Mouse (Mus musculus): ENCODE measurements at regions not wholly inside any gene's neighbourhood (a gene's known extent, or its start where the extent isn't known, plus 50 kb on each side); places are given as distances from the start of the nearest gene placed in this dataset.
A peak's percentile ranks its signal among the peaks of the same experiment; 100 is the strongest.

DNA sequence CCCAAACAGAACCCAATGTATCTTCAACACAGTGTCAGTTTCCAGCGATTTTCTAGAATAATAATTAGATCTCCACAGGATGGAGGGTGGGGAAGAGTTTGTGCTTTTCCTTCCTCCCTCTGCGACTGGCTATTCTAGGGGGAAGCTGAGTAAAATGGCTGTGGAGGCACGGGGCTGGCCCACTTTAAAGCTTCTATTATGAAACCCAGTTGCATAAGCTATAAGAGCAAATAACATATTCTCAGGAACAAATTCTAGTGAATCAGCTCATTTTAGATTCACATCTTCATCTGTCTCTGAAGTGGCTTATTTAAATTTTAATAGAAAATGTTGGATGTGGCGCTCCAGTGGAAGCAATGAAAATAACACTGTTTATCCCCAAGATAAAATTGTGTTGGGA is 102.6 kb upstream of the Cpeb2 start:
- 0 out of 2 replicates have a peak, but pooled peaks have one; percentile 9 for TF ChIP-seq CTCF (IDR thresholded peaks at IDR 0.05)
- H3K4me1 ChIP-seq (ENCODE audit: insufficient read depth, low read length) = no peaks in the 10 kb centered on the region
- no peaks in the 10 kb centered on the region for H3K36me3 ChIP-seq (ENCODE audit: insufficient read depth, low read length)
- H3K4me2 ChIP-seq (ENCODE audit: low read depth, low read length, poor library complexity, severe bottlenecking) = no peak overlapping the region
- no peak overlapping the region for H3K9ac ChIP-seq (replicated peaks; ENCODE audit: low read length, poor library complexity, severe bottlenecking)
- 53% methylated on average over 4 of the region's 4 CpGs for WGBS
- DNase-seq (ENCODE audit: low spot score) (no peak), ATAC-seq (ENCODE audit: low FRiP score) (no peak)
- no peaks in the 10 kb centered on the region for H3K27me3 ChIP-seq (ENCODE audit: insufficient read depth, low read length)
- H3K9me3 ChIP-seq (ENCODE audit: low read length) = no peaks in the 10 kb centered on the region
- no peak overlapping the region for H3K27ac ChIP-seq (ENCODE audit: low read depth, low read length)
- H3K4me3 ChIP-seq (ENCODE audit: low read depth, low read length) = no peak overlapping the region

DNA sequence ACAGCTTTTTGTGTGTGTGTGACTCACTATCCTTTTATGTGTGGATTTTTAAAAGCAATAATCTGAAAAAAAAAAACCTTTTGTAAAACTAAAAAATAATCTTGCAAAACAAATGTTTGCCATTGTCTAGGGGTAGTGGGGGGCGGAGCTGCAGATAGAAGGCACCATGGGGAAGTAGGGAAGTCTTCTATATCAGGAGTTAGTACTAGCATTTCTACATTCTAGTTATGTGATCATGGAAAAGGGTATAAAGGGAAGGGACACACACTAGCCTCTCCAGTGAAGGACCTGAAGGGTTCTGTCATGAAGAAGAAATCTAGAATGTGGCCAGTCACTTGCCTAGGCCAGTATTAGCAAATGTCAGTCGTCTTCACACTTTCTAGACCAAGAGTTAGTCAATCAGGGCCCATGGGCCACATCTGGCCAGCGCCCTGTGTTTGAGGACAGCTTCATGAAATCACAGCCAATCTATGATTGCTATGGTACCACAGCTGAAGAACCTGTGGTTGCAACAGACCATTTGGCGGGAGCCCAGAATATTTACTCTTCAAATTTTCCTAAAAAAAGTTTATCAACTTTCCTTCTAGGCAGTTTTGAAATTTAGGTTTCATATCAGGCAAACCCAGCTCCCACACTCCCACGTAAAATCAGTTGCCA is 101.9 kb upstream of the Cpeb2 start:
- DNase-seq (ENCODE audit: low spot score) = no peak
- no peak overlapping the region for H3K4me3 ChIP-seq (ENCODE audit: low read depth, low read length)
- no peak overlapping the region for H3K4me2 ChIP-seq (ENCODE audit: low read depth, low read length, poor library complexity, severe bottlenecking)
- no peak for TF ChIP-seq CTCF (IDR thresholded peaks at IDR 0.05)
- H3K27me3 ChIP-seq (ENCODE audit: insufficient read depth, low read length) = no peaks in the 10 kb centered on the region
- no peaks in the 10 kb centered on the region for H3K4me1 ChIP-seq (ENCODE audit: insufficient read depth, low read length)
- ATAC-seq (ENCODE audit: low FRiP score) = no peak
- no peak overlapping the region for H3K9ac ChIP-seq (replicated peaks; ENCODE audit: low read length, poor library complexity, severe bottlenecking)
- H3K27ac ChIP-seq (ENCODE audit: low read depth, low read length) = no peak overlapping the region
- WGBS = 95% methylated on average over 5 of the region's 5 CpGs
- no peaks in the 10 kb centered on the region for H3K36me3 ChIP-seq (ENCODE audit: insufficient read depth, low read length)
- no peaks in the 10 kb centered on the region for H3K9me3 ChIP-seq (ENCODE audit: low read length)

DNA sequence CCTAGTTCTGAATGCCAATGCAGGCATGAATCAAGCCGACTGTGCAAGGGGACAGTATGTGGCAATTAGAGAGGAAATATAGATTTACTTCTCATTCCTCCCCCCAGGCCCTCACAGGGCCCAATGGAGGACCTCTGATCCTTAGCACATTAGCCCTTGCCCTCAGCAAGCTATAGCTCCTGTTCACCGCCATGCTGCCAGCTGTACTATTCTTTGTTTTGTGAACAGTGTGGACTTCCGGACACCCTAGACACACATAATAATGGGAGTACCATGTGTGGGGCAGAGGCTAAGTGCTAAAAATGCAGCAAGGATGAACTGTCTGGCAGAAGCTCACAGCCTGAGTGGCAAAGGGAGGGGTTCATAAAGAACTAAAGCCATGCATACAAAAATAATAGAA is 99.3 kb upstream of the Cpeb2 start:
- no peaks in the 10 kb centered on the region for H3K4me1 ChIP-seq (ENCODE audit: insufficient read depth, low read length)
- no peaks in the 10 kb centered on the region for H3K27me3 ChIP-seq (ENCODE audit: insufficient read depth, low read length)
- DNase-seq (ENCODE audit: low spot score) (no peak), ATAC-seq (ENCODE audit: low FRiP score) (no peak)
- no peak overlapping the region for H3K9ac ChIP-seq (replicated peaks; ENCODE audit: low read length, poor library complexity, severe bottlenecking)
- H3K4me3 ChIP-seq (ENCODE audit: low read depth, low read length) = no peak overlapping the region
- no peaks in the 10 kb centered on the region for H3K9me3 ChIP-seq (ENCODE audit: low read length)
- WGBS = 80% methylated on average over 3 of the region's 3 CpGs
- no peaks in the 10 kb centered on the region for H3K36me3 ChIP-seq (ENCODE audit: insufficient read depth, low read length)
- H3K27ac ChIP-seq (ENCODE audit: low read depth, low read length) = no peak overlapping the region
- TF ChIP-seq CTCF (IDR thresholded peaks at IDR 0.05) = no peak
- no peak overlapping the region for H3K4me2 ChIP-seq (ENCODE audit: low read depth, low read length, poor library complexity, severe bottlenecking)

DNA sequence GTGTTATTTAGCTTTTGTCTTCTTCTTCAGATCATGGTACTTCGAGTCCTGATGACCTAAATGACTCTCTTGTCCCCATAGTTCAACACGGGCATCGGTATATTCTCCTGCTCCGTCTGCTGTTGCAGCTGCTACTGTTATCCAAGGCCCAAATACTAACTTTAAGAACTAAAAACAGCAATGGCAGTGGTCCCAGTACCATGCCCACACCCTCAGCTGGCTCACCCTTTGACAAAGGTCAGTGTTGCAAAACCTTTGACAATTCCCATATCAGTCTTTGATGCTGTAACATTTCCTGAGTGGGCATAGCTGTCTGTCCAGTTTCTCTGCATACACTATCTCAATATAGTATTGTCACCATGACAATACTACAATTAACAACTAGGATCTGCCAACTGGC is 96.8 kb upstream of the Cpeb2 start:
- no peak for TF ChIP-seq CTCF (IDR thresholded peaks at IDR 0.05)
- no peaks in the 10 kb centered on the region for H3K36me3 ChIP-seq (ENCODE audit: insufficient read depth, low read length)
- no peak overlapping the region for H3K4me3 ChIP-seq (ENCODE audit: low read depth, low read length)
- H3K4me2 ChIP-seq (ENCODE audit: low read depth, low read length, poor library complexity, severe bottlenecking) = no peak overlapping the region
- no peaks in the 10 kb centered on the region for H3K9me3 ChIP-seq (ENCODE audit: low read length)
- ATAC-seq (ENCODE audit: low FRiP score) (no peak), DNase-seq (ENCODE audit: low spot score) (no peak)
- no peaks in the 10 kb centered on the region for H3K4me1 ChIP-seq (ENCODE audit: insufficient read depth, low read length)
- no peak overlapping the region for H3K27ac ChIP-seq (ENCODE audit: low read depth, low read length)
- WGBS = 90% methylated on average over 4 of the region's 4 CpGs
- H3K27me3 ChIP-seq (ENCODE audit: insufficient read depth, low read length) = no peaks in the 10 kb centered on the region
- H3K9ac ChIP-seq (replicated peaks; ENCODE audit: low read length, poor library complexity, severe bottlenecking) = no peak overlapping the region

DNA sequence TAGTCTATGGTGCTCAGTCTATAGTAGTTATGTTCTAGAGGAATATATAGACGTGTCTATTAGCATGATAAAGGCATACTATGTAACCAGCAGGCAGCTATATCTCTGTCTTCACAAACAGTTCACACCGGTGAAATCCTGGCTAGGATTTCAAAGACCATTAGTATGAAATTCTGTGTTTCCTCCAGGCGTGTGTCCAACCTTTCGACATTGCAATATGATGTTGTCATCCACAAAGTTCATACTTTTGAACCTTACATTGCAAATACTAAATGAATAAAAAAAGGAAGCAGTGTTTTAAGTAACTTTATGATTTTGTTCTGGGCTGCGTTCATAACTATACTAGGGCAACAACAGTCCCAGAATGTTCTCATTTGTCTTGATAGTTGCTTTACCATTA is 95.2 kb upstream of the Cpeb2 start:
- no peak overlapping the region for H3K4me3 ChIP-seq (ENCODE audit: low read depth, low read length)
- H3K9me3 ChIP-seq (ENCODE audit: low read length) = no peaks in the 10 kb centered on the region
- no peak overlapping the region for H3K9ac ChIP-seq (replicated peaks; ENCODE audit: low read length, poor library complexity, severe bottlenecking)
- DNase-seq (ENCODE audit: low spot score) = no peak
- H3K27me3 ChIP-seq (ENCODE audit: insufficient read depth, low read length) = no peaks in the 10 kb centered on the region
- H3K4me2 ChIP-seq (ENCODE audit: low read depth, low read length, poor library complexity, severe bottlenecking) = no peak overlapping the region
- no peak for ATAC-seq (ENCODE audit: low FRiP score)
- no peaks in the 10 kb centered on the region for H3K4me1 ChIP-seq (ENCODE audit: insufficient read depth, low read length)
- no peak overlapping the region for H3K27ac ChIP-seq (ENCODE audit: low read depth, low read length)
- H3K36me3 ChIP-seq (ENCODE audit: insufficient read depth, low read length) = no peaks in the 10 kb centered on the region
- 87% methylated on average over 5 of the region's 5 CpGs for WGBS
- no peak for TF ChIP-seq CTCF (IDR thresholded peaks at IDR 0.05)

DNA sequence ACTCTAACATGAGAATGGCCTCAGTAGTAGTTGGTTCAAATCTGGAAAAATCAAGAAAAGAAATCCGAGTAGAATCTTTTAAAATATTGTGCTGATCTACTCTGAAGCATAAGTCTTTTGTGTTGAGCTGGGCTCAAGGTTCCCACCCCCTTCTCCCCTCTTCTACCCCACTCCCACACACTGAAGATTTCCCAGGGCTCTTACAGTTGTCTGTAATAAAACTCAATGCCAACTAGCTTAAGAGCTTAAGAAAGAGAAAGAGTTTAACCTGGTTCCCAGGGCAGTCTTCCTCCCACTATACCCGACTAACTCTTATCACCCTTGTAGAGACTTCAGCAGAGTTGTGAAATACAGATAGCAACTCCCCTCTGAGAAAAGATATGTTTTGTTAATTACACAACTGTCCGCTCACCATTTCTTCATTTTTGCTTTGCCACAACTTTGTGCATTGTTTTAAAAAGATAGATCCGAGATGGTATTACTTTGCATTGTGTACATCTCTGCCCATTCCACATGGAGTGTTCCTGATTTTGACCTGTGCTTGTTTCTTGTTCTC is 94.0 kb upstream of the Cpeb2 start:
- DNase-seq (ENCODE audit: low spot score) (no peak), ATAC-seq (ENCODE audit: low FRiP score) (no peak)
- WGBS = 91% methylated on average over 4 of the region's 4 CpGs
- H3K4me2 ChIP-seq (ENCODE audit: low read depth, low read length, poor library complexity, severe bottlenecking) = no peak overlapping the region
- no peak overlapping the region for H3K9ac ChIP-seq (replicated peaks; ENCODE audit: low read length, poor library complexity, severe bottlenecking)
- H3K27ac ChIP-seq (ENCODE audit: low read depth, low read length) = no peak overlapping the region
- no peaks in the 10 kb centered on the region for H3K4me1 ChIP-seq (ENCODE audit: insufficient read depth, low read length)
- no peaks in the 10 kb centered on the region for H3K36me3 ChIP-seq (ENCODE audit: insufficient read depth, low read length)
- no peak overlapping the region for H3K4me3 ChIP-seq (ENCODE audit: low read depth, low read length)
- no peaks in the 10 kb centered on the region for H3K27me3 ChIP-seq (ENCODE audit: insufficient read depth, low read length)
- no peak for TF ChIP-seq CTCF (IDR thresholded peaks at IDR 0.05)
- no peaks in the 10 kb centered on the region for H3K9me3 ChIP-seq (ENCODE audit: low read length)

All from midbrain, postnatal 0 days (tissue).